Mouse (Mus musculus) mesoderm, embryonic 11.5 days (tissue): ENCODE data around the gene Foxm1.
"Not testable (repeated sequence)": the region's sequence is repeated elsewhere in the genome, so short reads cannot be mapped to it uniquely, and the experiment has no call there.

Source experiments
- DNase-seq: peaks from one replicate; pipeline ENCODE4 v3.0.0-alpha.2; 2012; ENCODE audit warnings: low read depth, low spot score

Foxm1 gene

GRCm38 (mm10) chr6:128376371-128377085, 13.8 kb downstream of the Foxm1 start:
- no peak for DNase-seq

GRCm38 (mm10) chr6:128379636-128380035, 16.9 kb downstream of the Foxm1 start:
- no peak for DNase-seq

GRCm38 (mm10) chr6:128380594-128381167, 17.9 kb downstream of the Foxm1 start:
- DNase-seq: not testable (repeated sequence)

DNA sequence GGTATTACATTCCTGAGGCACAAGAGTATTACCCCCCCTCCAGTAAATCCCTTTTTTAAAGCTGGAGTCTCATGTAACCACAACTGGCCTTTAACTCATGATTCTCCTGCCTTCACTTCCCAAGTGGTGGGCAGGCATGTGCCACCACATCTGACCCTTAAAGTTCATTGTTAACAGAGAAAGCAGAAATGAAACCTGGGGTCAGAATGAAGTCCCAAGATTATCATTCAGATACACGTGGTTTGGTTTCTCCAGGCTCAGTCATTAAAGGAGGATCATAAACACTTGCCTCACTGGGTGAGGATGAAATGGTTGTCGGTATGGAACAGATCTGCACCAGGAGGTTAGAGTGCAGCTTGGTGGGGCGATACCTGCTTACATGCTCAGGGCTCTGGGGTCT, 18.5 kb downstream of the Foxm1 start:
- DNase-seq: no peak

DNA sequence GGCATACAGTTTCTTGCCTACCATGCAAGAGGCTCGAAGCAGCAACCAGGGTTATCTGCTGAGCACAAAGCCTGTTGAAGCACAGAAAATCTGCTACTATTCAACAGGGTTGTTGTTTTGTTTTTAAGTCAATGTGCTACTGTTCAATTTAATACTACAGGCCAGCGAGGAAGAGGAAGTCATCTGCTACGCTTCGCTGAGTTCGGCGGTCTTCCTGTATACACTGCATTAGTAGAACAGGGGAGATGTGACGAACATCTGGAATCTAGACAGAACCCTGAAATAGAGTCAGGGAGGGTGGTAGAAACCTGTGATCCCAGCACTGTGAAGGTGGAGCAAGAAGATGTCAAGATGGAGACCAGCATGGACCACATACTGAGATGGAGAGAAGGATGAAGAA, 21.0 kb downstream of the Foxm1 start:
- no peak for DNase-seq

- no peak for DNase-seq
Measured at GRCm38 (mm10) chr6:128385026-128385425, 22.3 kb downstream of the Foxm1 start.

DNA sequence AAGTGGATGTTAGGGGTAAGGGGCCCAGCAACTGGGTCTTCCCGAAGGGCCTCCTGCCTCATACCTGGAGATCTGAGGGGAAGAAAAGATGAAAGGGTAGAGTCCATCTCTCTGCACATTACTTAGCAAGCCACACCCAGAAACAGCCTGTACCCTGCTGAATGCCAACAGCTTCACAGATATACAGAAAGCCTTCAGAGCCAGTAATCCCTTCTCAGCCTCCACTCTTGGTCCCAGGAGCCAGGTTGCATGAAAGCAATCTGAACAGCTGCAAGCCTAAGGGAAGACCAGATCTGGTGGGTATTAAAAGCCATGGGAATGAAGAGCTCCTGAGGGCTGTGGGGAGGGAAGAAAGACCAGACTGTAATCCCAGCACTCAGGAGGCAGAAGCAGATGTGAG, 26.4 kb downstream of the Foxm1 start:
- no peak for DNase-seq

GRCm38 (mm10) chr6:128390683-128391082, 27.9 kb downstream of the Foxm1 start:
- DNase-seq: no peak

GRCm38 (mm10) chr6:128397574-128398261, 35.0 kb downstream of the Foxm1 start:
- no peak for DNase-seq

- DNase-seq: no peak
Measured at GRCm38 (mm10) chr6:128398996-128399395, 36.2 kb downstream of the Foxm1 start, which contains the start of gene Nrip2. Gene Nrip2 (plus strand): TSS chr6:128399296.

DNA sequence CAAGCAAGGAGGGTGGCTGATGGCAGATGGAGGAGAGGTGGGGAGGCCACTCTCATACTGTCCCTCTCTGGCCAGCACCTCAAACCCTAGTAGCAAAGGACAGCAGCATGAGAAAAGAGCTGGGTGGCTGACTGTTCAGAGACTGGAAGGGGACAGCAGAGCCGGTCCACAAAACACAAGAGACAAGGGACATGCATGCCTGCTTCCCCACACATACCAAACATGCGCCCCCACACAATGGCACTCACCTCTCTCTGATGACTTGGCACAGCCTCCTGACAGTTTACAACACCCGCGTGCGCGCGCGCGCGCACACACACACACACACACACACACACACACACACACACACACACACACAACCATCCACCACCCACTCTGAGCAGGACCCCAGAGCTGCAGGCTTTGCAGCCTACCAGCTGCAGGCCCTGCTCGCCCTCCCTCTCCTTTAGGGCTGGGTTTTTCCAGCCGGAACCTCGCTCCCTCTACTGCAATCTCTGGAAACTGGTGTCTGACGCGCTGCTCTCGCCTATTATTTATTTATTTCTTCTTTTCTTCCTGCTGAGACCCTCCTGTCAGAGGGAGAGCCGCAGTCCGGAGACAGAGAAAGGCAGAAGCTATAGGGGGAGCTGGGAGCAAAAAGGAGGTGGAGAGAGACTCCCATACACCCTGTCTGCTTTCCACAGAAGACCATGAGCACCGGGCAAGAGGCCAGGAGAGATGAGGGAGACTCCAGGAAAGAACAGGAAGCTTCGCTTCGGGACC, 36.8 kb downstream of the Foxm1 start:
- DNase-seq: peak; percentile 32

- no peak for DNase-seq
Measured at GRCm38 (mm10) chr6:128404708-128405107, 41.9 kb downstream of the Foxm1 start.

- DNase-seq: no peak
Measured at GRCm38 (mm10) chr6:128408544-128409125, 45.9 kb downstream of the Foxm1 start.

DNA sequence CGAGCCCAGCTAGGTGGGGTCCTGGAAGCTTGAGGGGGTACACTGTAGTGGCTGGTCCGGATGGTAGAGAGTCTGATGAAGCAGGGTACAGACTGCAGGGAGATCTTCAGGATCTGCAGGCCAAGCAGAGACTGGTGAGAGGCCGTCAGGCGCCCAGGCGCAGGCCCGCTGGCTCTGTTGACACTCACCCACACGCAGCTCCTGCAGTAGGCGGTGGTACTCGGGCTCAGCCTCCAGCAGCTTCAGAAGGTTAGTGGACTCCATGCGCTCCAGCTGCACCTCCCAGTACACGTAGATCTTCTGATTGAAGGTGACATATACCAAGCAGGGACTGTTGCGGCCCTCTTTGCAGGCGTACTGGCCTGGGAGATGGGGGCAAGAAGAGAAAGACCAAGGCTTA, 47.5 kb downstream of the Foxm1 start:
- DNase-seq: no peak

GRCm38 (mm10) chr6:128411115-128411514, 48.3 kb downstream of the Foxm1 start:
- peak; percentile 73 for DNase-seq

GRCm38 (mm10) chr6:128416169-128416568, 53.4 kb downstream of the Foxm1 start:
- no peak for DNase-seq

DNA sequence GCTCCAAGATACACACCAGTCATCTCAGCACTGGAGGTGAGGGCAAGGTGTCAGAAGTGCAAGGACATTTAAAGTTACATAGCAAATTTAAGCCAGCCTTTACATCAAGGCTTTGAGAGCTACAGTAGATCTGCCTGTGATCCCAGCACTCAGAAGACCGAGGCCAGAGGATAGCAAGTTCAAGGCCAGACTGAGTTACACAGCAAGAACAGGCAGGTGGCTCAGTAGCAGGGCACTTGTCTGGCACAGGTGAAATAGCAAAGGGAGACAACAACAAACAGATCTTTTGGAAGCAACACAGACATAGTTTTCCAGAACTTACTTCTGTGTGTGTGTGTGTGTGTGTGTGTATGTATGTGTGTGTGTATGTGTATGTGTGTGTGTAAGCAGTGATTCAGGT, 55.3 kb downstream of the Foxm1 start:
- DNase-seq: no peak

DNA sequence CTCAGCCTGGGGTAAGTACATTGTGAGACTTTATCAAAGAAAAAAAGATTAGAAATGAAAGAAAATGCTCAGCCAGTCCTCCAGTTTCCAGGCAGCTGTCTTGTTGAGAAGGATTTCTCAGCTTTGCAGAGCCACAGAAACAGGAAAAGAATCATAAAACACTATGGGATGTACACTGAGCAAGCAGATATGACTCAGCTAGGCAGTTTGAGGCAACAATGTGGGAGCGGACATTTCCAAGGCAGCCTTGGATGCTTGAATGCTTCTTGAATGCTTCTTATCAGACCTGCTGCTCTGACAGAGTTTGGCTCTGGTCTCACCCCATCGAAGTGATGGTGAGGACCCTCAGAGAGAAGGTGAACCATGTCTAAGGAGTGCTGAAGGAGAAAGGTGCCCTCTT, 58.3 kb downstream of the Foxm1 start:
- DNase-seq: no peak

GRCm38 (mm10) chr6:128421480-128421879, 58.7 kb downstream of the Foxm1 start:
- DNase-seq: no peak

GRCm38 (mm10) chr6:128423496-128424268, 60.9 kb downstream of the Foxm1 start:
- DNase-seq: no peak
